Mouse (Mus musculus): ENCODE results near the gene Trim44. TPM values are rescaled to one million over a fixed set of nuclear protein-coding genes. Genes with fewer than 3 reads are reported as not detected.
A peak's percentile ranks its signal among the peaks of the same experiment; 100 is the strongest.

Gene Trim44
- polyA plus RNA-seq, 1 experiment from 2014 or later, result 40.3 TPM

DNA sequence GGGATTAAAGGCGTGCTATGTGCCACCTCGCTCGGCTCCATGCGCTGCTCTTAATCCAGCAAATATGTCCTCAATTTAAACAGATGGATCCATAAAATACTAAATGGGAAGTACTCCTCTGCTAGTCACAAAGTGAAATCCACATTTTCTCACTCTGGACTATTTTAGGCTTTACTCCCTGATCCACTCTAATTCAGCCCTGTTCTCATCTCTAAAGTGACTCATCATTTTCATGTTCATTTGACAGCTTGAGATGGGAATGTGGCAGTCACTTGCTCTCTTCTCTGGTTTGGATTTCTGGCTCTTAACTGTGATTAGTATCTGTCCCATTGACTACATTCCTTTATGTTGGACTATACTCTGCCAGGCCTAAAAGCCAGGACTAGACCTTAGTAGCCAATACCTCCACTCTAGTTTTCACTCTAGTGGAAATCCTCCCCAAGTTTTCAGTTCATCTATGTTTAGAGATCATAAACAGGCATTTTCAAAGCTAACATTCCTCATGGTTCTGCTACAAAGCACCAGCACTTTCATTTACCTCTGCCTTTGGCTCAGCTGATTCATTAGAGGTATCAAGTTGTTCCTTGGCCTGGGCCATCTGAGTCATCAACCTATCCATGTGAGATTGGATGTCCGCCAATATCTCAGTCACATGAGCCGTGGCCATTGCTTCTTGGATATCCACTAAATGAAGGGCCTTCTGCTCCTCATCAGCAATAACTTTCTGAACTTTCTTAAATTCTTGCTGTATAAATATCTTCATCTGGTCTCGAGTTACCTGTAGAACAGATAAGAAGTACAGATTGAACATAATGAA is 50.5 kb downstream of the Trim44 start:
- Histone ChIP-seq H3K4me2 (ENCODE audit: low read length) (no peak overlapping the region), H3K36me3 (ENCODE audit: control insufficient read depth, insufficient read depth, low read length) (peaks cover 9% of the 10 kb centered on the region; the same call in 1 of the 2 replicates), H3K27me3 (replicated peaks; ENCODE audit: control insufficient read depth, insufficient read depth, low read length) (no peaks in the 10 kb centered on the region), H3K27ac (ENCODE audit: low read depth, low read length) (no peak overlapping the region), H3K9ac (ENCODE audit: low read depth, low read length) (no peak overlapping the region), H3K4me1 (ENCODE audit: control insufficient read depth, insufficient read depth, low read depth, low read length) (no peaks in the 10 kb centered on the region), H3K9me3 (ENCODE audit: control insufficient read depth, low read length) (no peaks in the 10 kb centered on the region), H3K4me3 (ENCODE audit: low read length) (no peak overlapping the region)
- WGBS, result 96% methylated on average over 7 of the region's 7 CpGs
- ATAC-seq, result no peak

DNA sequence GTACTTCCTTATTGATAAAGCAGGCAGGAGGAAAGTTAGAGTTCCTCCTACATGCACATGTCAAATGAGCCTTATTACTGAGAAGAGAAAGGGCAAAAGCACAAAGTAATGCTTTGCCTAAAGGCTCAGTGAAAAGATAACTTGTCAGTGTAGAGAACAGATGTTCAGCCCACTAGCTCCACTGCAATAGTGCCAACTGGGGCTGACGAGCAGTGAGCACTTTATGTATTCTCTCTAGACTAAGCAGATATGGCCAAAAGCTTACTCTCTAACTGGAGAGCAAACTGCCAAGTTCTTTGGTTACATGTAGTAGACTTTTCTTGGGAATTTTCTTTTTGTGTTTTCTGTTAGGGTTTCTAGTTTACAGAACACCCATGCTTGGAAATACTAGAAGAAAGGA is 53.6 kb downstream of the Trim44 start:
- H3K9me3 ChIP-seq (ENCODE audit: control insufficient read depth, low read length), result no peaks in the 10 kb centered on the region
- H3K4me3 ChIP-seq (ENCODE audit: low read length), result no peak overlapping the region
- H3K4me2 ChIP-seq (ENCODE audit: low read length), result no peak overlapping the region
- no peak for ATAC-seq
- 48% methylated on average over 1 of the region's 1 CpGs for WGBS
- H3K27ac ChIP-seq (ENCODE audit: low read depth, low read length), result no peak overlapping the region
- no peaks in the 10 kb centered on the region for H3K4me1 ChIP-seq (ENCODE audit: control insufficient read depth, insufficient read depth, low read depth, low read length)
- peaks cover 9% of the 10 kb centered on the region; the same call in 1 of the 2 replicates for H3K36me3 ChIP-seq (ENCODE audit: control insufficient read depth, insufficient read depth, low read length)
- H3K9ac ChIP-seq (ENCODE audit: low read depth, low read length), result no peak overlapping the region
- H3K27me3 ChIP-seq (replicated peaks; ENCODE audit: control insufficient read depth, insufficient read depth, low read length), result no peaks in the 10 kb centered on the region

DNA sequence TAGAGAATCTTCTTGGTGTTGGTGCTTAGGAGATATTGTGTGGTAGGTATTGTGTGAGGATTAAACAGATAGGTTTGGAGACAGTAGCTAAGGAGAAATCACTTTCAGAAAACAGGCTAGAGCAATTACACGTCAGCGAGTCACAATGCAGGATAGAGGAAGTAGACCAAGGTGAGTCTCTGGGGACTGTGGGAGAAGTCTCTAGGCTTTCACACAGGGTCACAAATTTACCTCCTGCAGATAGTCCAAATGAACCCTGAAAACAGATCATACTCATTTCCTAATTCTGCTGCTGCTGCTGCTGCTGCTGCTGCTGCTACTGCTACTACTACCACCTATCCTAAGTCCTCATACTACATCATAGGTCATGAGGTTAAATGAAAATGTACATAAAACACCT is 66.2 kb downstream of the Trim44 start:
- Histone ChIP-seq H3K36me3 (ENCODE audit: control insufficient read depth, insufficient read depth, low read length) (no peaks in the 10 kb centered on the region), H3K4me2 (ENCODE audit: low read length) (no peak overlapping the region), H3K4me3 (ENCODE audit: low read length) (no peak overlapping the region), H3K4me1 (ENCODE audit: control insufficient read depth, insufficient read depth, low read depth, low read length) (peaks cover 9% of the 10 kb centered on the region), H3K9ac (ENCODE audit: low read depth, low read length) (no peak overlapping the region), H3K27ac (ENCODE audit: low read depth, low read length) (no peak overlapping the region), H3K9me3 (ENCODE audit: control insufficient read depth, low read length) (no peaks in the 10 kb centered on the region), H3K27me3 (replicated peaks; ENCODE audit: control insufficient read depth, insufficient read depth, low read length) (no peaks in the 10 kb centered on the region)
- ATAC-seq, result no peak
- 91% methylated on average over 2 of the region's 2 CpGs for WGBS

DNA sequence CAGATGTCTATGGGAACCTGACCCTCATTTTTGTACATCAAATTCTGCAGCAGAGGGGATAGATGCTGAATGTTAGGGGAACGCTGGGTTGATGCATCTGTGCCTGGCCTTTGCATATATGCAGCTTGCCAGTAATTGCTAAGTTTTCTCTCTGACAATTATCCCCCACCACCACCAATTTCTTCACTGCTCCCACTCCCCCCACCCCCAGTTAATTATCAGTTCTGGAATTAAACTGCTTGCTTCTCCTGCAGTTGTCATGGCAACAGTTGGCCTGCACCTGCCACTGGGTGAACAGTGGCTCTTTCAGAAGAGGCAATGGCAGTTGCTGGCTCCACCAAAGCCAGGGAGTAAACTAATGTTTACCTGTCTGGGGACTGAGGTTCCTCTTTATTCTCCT is 70.8 kb downstream of the Trim44 start:
- Histone ChIP-seq H3K9ac (ENCODE audit: low read depth, low read length) (no peak overlapping the region), H3K36me3 (ENCODE audit: control insufficient read depth, insufficient read depth, low read length) (no peaks in the 10 kb centered on the region), H3K4me3 (ENCODE audit: low read length) (no peak overlapping the region), H3K4me2 (ENCODE audit: low read length) (no peak overlapping the region), H3K27ac (ENCODE audit: low read depth, low read length) (peak overlapping the region; percentile 48; the same call in 1 of the 2 replicates), H3K4me1 (ENCODE audit: control insufficient read depth, insufficient read depth, low read depth, low read length) (peaks cover 11% of the 10 kb centered on the region), H3K27me3 (replicated peaks; ENCODE audit: control insufficient read depth, insufficient read depth, low read length) (no peaks in the 10 kb centered on the region), H3K9me3 (ENCODE audit: control insufficient read depth, low read length) (no peaks in the 10 kb centered on the region)
- 40% methylated on average over 1 of the region's 1 CpGs for WGBS
- ATAC-seq, result peak; percentile 76

DNA sequence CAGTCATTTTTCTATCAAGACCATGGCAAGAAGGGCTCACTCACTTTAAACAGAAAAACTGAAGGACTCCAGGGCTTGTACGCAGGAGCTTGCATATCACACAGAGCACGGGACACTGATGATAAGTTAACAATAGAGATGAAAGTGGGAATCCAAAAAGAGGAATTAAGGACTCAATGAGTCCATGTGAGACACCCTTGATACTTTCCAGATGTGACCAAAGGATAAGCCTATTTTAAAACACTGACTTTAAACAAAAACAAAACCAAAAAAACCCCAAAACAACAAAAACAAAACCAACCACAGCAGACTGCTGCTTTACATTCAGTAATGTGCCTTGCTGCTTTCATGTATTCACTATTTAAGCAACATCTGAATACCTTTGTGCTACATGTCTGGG is 75.7 kb downstream of the Trim44 start:
- no peaks in the 10 kb centered on the region for H3K9me3 ChIP-seq (ENCODE audit: control insufficient read depth, low read length)
- no peak overlapping the region for H3K27ac ChIP-seq (ENCODE audit: low read depth, low read length)
- H3K27me3 ChIP-seq (replicated peaks; ENCODE audit: control insufficient read depth, insufficient read depth, low read length), result no peaks in the 10 kb centered on the region
- ATAC-seq, result no peak
- no peak overlapping the region for H3K4me2 ChIP-seq (ENCODE audit: low read length)
- H3K4me3 ChIP-seq (ENCODE audit: low read length), result no peak overlapping the region
- H3K4me1 ChIP-seq (ENCODE audit: control insufficient read depth, insufficient read depth, low read depth, low read length), result peaks cover 7% of the 10 kb centered on the region
- no peak overlapping the region for H3K9ac ChIP-seq (ENCODE audit: low read depth, low read length)
- H3K36me3 ChIP-seq (ENCODE audit: control insufficient read depth, insufficient read depth, low read length), result no peaks in the 10 kb centered on the region
- 79% methylated on average over 2 of the region's 2 CpGs for WGBS

DNA sequence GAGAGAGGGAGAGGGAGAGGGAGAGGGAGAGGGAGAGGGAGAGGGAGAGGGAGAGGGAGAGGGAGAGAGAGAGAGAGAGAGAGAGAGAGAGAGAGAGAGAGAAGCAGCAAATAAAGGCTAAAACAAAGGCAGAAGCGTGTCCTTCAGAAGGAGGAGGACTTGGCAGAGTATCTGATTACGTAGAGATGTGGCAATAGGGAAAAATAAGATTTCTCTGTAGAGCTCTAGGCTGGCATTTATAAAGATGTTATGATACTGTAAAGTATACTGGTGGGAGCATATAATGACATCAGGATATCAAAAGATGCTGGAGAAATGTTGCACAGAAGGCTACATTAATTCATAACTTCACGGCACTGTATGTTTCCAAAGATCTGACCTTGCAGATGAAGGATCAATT is 76.5 kb downstream of the Trim44 start:
- no peak for ATAC-seq
- Histone ChIP-seq H3K27me3 (replicated peaks; ENCODE audit: control insufficient read depth, insufficient read depth, low read length) (no peaks in the 10 kb centered on the region), H3K27ac (ENCODE audit: low read depth, low read length) (no peak overlapping the region), H3K4me1 (ENCODE audit: control insufficient read depth, insufficient read depth, low read depth, low read length) (no peaks in the 10 kb centered on the region), H3K9me3 (ENCODE audit: control insufficient read depth, low read length) (no peaks in the 10 kb centered on the region), H3K9ac (ENCODE audit: low read depth, low read length) (no peak overlapping the region), H3K4me3 (ENCODE audit: low read length) (no peak overlapping the region), H3K4me2 (ENCODE audit: low read length) (no peak overlapping the region), H3K36me3 (ENCODE audit: control insufficient read depth, insufficient read depth, low read length) (no peaks in the 10 kb centered on the region)
- 77% methylated on average over 3 of the region's 3 CpGs for WGBS

DNA sequence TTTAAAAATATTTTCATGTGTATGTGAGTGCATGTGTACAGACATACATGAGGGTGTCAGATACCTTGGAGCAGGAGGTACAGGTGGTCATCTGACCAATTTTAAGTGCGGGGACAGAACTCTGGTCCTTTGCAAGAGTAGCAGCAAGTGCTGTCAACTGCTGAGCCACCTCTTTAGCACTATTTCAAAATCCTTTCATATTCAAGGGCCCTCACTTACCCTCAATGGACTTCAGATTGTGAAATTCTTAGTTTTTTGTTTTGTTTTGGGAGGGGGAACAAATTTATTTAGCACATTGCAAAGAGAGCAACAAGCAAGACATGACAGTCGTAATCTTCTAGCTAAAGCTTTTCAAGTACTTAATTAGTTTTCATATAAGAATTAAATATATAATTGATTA is 81.7 kb downstream of the Trim44 start:
- H3K9me3 ChIP-seq (ENCODE audit: control insufficient read depth, low read length), result no peaks in the 10 kb centered on the region
- H3K4me2 ChIP-seq (ENCODE audit: low read length), result no peak overlapping the region
- WGBS, result 91% methylated on average over 2 of the region's 2 CpGs
- no peak overlapping the region for H3K4me3 ChIP-seq (ENCODE audit: low read length)
- H3K4me1 ChIP-seq (ENCODE audit: control insufficient read depth, insufficient read depth, low read depth, low read length), result no peaks in the 10 kb centered on the region
- H3K9ac ChIP-seq (ENCODE audit: low read depth, low read length), result no peak overlapping the region
- H3K27me3 ChIP-seq (replicated peaks; ENCODE audit: control insufficient read depth, insufficient read depth, low read length), result no peaks in the 10 kb centered on the region
- H3K36me3 ChIP-seq (ENCODE audit: control insufficient read depth, insufficient read depth, low read length), result no peaks in the 10 kb centered on the region
- no peak overlapping the region for H3K27ac ChIP-seq (ENCODE audit: low read depth, low read length)
- no peak for ATAC-seq

DNA sequence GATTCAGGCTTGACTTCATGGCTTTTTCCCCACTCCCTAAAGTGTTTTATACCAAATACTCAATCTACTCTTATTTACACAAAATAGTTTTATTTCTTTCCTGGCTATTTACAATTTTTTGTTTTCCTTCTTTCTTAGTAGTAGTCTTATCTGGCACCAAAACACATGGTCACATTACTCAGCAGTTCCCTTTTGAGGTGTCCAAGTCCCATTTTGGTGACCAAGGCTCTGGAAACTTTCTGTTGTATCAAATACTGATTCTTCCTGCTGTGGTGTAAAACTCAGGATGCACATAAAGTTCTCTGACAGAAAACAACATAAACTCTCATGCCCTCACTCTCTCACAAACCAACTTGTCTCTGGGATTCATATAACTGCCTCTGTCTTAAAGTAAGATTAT is 83.3 kb downstream of the Trim44 start:
- no peak for ATAC-seq
- Histone ChIP-seq H3K4me1 (ENCODE audit: control insufficient read depth, insufficient read depth, low read depth, low read length) (no peaks in the 10 kb centered on the region), H3K4me2 (ENCODE audit: low read length) (no peak overlapping the region), H3K36me3 (ENCODE audit: control insufficient read depth, insufficient read depth, low read length) (no peaks in the 10 kb centered on the region), H3K9ac (ENCODE audit: low read depth, low read length) (no peak overlapping the region), H3K4me3 (ENCODE audit: low read length) (no peak overlapping the region), H3K27ac (ENCODE audit: low read depth, low read length) (no peak overlapping the region), H3K27me3 (replicated peaks; ENCODE audit: control insufficient read depth, insufficient read depth, low read length) (no peaks in the 10 kb centered on the region), H3K9me3 (ENCODE audit: control insufficient read depth, low read length) (no peaks in the 10 kb centered on the region)

DNA sequence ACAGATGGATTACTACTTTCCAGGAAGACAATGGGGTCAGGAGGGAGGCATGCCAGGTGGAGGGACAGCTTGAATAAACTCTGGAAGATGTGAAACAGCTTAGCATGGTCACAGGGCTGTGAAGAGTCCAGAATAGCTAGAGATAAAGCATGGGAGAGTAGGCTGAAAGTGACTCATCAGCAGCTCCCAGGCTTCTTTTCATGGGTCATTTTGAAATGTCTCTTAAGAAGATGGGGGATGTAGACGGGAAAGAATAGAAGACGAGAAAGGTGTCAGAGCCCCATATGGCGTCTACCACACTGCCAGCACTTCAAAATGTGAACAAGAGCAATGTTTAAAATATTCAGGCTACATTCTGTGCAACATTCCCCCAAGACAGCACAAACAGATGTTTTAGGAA is 91.1 kb downstream of the Trim44 start:
- Histone ChIP-seq H3K27me3 (replicated peaks; ENCODE audit: control insufficient read depth, insufficient read depth, low read length) (no peaks in the 10 kb centered on the region), H3K4me1 (ENCODE audit: control insufficient read depth, insufficient read depth, low read depth, low read length) (no peaks in the 10 kb centered on the region), H3K9me3 (ENCODE audit: control insufficient read depth, low read length) (no peaks in the 10 kb centered on the region), H3K27ac (ENCODE audit: low read depth, low read length) (no peak overlapping the region), H3K4me2 (ENCODE audit: low read length) (no peak overlapping the region), H3K4me3 (ENCODE audit: low read length) (no peak overlapping the region), H3K9ac (ENCODE audit: low read depth, low read length) (no peak overlapping the region), H3K36me3 (ENCODE audit: control insufficient read depth, insufficient read depth, low read length) (no peaks in the 10 kb centered on the region)
- whole genome bisulfite sequencing, result 81% methylated on average over 3 of the region's 3 CpGs
- ATAC-seq, result no peak
